Mouse (Mus musculus) kidney, postnatal 36 days (tissue): ENCODE results near the gene Nxpe3.
A peak's percentile ranks its signal among the peaks of the same experiment; 100 is the strongest.

Experiments
- DNase-seq, 2 experiments: peaks; one replicate each; pipeline ENCODE4 v3.0.0; 2021 to 2022; ENCODE audit warnings: mixed read lengths in 2 of 2

Nxpe3 gene

GRCm38 (mm10) chr16:55837168-55837567 lies 57.9 kb downstream of the Nxpe3 start:
- DNase-seq: no peak

GRCm38 (mm10) chr16:55835798-55836197 lies 59.3 kb downstream of the Nxpe3 start:
- DNase-seq: no peak

- no peak for DNase-seq
Observed at GRCm38 (mm10) chr16:55832617-55833016, 62.5 kb downstream of the Nxpe3 start.

- no peak for DNase-seq
Observed at GRCm38 (mm10) chr16:55832040-55832439, 63.0 kb downstream of the Nxpe3 start.

DNA sequence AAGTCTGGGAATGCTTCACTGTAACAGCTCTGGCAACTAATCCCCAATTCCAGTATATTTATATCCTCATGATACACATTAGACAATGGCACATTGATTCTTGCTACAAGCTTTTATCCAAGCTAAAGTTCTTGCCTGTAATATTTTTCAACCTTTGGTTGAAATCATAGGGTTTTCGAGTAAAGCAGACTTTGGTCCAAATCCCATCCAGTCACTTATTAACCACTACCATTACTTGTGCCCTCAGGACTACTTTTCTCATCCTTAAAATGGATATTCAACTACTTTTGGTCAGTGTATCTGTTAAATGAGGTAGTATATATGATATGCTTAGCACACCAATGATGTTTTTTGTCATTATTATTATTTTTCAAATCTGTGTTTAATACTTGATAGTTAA lies 63.6 kb downstream of the Nxpe3 start:
- DNase-seq: no peak

DNA sequence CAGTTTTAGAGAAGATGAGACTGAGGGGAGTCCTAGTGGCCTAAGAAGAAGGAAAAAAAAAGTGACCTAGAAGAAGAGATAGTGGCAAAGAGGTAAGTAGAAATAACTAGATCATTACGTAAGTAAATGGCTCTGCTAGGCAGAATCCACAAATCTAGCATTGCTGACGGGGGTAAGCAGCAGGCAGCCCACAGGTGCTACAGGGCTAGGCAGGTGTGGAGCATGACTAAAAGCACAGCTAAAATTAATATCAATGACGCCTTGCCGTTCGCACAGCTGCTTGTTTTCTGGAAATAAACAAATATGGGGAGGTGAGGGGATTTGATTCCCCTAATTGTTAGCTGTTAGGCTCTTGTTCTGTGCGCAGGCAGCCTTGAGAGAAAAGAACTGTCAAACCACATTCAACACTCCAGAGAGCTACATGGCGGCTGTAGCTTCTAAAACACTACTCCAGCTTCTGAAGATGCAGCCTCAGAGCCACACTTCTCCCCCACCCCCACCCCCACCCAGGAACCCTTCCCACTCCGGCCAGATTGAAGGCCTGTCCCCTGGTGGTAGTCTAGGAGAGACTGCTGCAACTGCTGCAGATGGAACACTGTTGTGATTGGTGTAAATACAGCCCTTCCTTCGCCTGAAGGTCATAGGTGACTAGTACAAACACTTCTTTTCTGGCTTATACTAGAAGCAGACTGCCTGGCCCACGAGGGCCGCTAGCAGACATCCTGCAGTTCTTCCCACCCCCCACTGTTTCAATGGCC lies 71.5 kb downstream of the Nxpe3 start:
- DNase-seq: peak; percentile 22 to 37

DNA sequence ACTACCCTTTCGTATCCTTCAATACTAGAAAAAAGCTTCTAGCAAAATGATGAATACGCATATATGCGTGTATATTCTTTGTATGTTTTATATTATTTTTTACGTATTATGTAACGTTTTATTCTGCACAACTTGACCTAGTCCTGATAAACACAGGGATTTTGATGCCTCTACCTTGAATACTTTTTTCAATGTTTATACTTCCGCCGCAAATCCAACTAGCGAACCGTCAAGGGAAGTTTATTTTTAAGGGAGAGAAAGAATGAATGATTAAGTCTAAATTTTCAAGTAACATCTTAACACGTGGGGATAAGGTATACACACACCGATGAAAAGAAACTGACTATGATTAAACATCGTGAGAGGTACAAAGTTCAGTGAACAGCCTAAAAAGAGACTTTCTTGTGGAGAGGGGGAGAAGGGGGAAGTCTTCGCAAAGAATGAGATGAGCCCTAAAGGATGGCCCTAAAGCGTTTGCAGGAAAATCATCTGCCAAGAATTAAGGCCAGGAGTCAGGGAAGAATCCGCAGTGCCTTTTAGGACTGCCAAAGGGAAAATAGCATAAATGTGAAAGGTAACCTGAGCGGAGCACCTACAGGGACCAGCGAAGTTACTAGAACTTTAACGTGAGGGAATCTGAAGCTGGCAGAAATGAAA lies 72.2 kb downstream of the Nxpe3 start:
- DNase-seq: no peak

DNA sequence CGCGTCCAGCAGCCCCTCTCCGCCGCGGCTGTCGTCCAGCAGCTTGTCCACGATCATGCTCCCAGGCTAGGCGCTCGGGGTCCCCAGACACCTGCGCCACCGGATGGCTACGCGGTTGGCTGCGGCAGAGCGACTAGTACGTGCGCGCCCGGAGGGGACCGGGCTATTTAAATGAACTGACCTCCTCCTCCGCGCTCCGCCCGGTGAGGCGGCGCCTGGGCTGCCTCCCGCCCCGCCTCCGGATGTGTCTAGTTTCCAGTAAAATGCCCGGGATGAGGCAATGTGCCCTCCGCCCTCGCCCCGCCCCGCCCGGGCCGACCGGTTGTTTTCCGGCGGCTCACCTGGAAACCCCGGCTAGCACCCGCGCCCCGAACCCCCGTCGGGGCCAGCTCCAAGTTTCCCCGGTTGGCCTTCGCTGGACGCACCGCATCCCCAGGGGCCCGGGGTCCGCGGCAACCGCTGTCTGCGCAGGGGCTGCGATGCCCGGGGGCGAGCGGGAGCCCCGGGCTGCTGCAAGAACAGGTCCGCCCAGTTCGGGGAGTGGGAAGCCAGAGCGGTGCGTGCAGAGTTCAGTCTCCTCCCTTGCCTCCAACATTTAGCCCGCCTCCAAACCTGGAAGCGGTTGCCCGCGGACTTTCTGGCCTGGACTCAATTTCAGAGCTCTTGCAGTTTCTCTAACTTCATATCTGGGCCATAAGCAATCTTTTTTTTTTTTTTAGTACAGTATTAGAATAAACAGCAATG lies 72.9 kb downstream of the Nxpe3 start:
- peak; percentile 98 to 99 for DNase-seq

- DNase-seq: peak; percentile 44 to 64
Observed at GRCm38 (mm10) chr16:55821571-55821981, 73.5 kb downstream of the Nxpe3 start.

GRCm38 (mm10) chr16:55820916-55821570 lies 74.0 kb downstream of the Nxpe3 start:
- DNase-seq: no peak

DNA sequence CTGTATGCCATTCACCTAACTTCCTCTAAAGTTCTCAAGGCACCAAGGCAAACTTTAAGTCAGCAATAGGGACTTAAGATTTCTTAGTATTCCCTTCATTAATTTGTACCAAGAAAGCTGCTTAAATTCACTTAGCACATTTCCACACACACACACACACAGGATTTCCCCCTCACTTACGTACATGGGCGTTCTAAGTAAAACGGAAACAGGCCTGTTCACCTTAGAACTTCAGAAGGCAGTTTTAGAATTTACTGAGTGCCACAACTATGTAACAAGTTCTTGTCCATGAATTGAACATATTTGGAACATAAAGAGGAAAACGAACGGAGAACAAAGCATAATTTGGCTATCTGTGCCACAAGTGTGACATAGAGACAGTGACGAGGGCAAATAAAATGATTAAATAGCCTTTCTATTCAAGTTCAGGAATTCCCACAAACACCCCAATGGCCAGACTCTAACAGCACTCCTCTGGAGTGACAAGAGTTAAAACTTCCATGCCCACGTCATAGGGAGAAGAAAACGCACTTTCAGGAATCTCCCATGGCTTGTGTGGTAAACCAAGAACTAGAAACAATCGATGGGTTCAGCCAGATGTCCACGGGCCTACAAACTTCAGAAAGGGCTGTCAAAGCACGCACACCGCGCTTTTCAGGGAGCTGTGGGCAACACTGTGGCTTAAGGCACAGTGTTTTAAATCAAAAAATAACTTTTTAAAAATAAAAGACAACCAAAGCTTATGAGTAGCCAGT lies 74.7 kb downstream of the Nxpe3 start:
- peak; percentile 26 to 45 for DNase-seq

DNA sequence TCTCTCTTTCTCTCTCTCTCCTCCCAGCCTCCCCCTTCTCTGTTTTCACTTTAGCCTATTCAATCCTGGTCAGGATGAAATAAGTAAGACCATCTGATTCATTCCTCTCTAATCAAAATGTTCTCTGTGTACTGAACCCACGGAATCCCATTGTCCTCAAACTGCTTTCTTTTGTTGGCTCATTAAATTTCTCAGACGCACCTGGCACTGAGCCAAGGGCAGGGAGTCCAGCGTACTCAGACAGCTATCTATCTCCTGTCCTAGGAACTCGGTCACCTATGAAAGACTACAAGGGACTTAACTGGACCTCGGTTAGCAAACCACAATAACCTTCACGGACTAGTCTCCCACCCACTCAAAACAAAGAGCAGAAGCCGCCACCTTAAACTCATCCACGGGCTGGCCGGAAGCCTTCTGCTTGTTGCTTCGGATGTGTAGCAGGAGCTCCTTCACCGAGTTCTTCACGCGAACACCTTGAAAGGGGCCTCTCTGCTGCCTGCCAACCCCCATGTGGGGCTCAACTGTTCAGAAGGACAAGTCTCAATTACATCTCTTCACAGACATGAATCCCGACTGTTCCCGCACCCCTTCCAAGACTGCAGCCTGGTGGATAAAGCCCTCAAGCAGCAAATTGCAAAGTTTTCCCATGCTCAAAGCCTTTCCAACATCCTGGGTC lies 75.8 kb downstream of the Nxpe3 start:
- DNase-seq: peak; percentile 79 to 89

- DNase-seq: peak in 1 of 2 experiments; percentile 11
Observed at GRCm38 (mm10) chr16:55817717-55818515, 77.2 kb downstream of the Nxpe3 start.

- DNase-seq: peak; percentile 44 to 72
Observed at GRCm38 (mm10) chr16:55816202-55816941, 78.7 kb downstream of the Nxpe3 start.

DNA sequence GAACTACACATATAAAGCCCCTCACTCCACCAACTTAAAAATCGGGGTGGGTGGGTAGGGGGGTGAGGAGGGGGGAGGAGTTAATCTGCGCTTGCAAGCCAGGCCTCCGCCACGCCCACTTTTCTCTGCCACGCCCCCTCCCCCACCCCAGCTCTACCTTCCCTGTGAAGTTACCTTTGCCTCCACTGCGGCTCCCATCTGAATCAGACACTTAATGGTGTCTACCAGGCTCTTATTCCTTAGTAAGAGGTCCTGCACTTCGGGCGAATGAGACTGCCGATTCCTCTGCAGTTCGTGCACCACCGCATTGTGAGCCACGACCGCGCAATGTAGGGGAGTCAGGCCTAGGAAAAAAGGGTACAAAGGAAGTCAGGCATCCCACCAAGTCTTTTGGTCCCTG lies 79.6 kb downstream of the Nxpe3 start:
- DNase-seq: peak in 1 of 2 experiments; percentile 31

- DNase-seq: no peak
Observed at GRCm38 (mm10) chr16:55814686-55815085, 80.4 kb downstream of the Nxpe3 start.

DNA sequence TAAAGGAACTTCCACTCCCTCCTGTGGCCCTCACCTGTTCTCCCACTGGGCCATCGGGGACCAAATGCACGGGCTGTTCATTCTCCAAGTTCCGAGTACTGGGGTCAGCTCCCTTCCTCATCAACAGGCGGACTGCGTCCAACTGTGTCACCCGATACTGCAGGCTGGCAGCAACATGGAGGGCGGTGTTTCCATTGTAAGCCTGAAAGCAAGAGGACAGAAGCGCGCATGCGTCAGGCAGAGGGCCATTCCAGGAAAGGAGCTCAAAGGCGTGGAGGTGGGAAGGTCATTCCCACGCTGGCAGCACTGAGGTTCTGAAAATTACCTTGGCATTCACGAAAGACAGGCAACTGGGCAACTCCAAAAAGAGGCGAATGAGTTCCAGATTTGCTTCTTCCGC lies 81.2 kb downstream of the Nxpe3 start:
- DNase-seq: no peak

DNA sequence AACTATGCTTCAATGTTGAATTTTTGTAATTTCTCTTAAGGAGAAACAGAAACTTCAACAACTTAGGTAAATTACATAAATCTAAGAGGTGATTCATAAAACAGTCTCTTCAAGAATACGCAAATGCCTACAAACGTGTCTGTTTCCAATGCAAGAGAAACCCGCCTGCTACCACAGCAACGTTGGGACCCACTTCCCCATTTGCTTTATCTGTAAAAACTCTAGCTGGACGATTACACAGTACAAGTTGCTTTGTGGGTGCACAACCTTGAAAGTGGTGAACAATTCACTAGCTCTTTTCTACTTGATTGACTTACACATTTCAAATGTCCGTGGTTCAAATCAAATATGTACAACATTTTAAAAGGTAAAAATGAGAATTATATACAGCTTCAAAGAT lies 83.3 kb downstream of the Nxpe3 start:
- no peak for DNase-seq

DNA sequence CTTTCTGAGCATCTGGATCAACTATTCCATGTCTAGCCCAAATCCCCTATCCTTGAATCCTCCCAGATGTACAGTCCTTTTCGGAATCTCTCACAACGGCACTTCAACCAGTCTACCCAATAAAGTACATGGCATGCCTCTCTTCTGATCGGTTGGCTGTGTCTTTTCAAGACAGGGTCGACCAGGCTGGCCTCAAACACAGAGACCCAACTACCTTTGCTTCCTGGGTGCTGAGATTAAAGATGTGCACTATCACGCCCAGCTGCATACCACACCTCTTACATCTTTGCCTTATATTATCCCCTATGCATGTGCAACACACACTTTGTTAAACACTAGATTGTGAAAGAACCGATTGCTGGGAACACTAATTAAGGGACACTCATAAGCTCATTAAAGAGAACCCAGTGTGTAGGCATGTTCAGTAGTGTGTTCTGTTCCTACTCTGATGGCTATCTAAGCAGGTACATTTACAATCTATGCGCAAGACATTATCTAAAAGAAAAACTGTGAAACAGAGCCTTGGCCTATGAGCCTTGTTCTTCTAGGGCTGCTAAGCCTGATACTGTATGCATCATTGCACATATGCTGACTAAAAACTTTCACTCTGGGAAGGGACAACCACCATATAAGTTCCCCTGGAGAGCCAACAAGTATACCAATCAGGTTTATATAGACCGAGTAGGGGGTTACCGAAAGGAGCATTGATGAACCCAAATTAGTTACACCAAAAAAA lies 85.1 kb downstream of the Nxpe3 start:
- DNase-seq: no peak
